Mouse (Mus musculus) MEL (cell line): ENCODE data around the gene Amer2.

Experiments
- CTCF ChIP-seq, 3 experiments: IDR thresholded peaks in 2 of 3; conservative IDR thresholded peaks in 1 of 3; 2 replicates each; pipeline ENCODE4 v1.5.1; 2011 to 2012; ENCODE audit warnings: low read length in 3 of 3, low read depth in 2 of 3, mild to moderate bottlenecking in 2 of 3, improper control_type of control experiment in 1 of 3, inconsistent platforms in 1 of 3, mixed read lengths in 1 of 3, moderate library complexity in 1 of 3; ENCODE audit not compliant: control insufficient read depth in 1 of 3, insufficient read depth in 1 of 3, poor library complexity in 1 of 3, severe bottlenecking in 1 of 3
- MAFK ChIP-seq: IDR thresholded peaks from 2 replicates; pipeline ENCODE4 v1.6.1; 2011; ENCODE audit warnings: low read depth, mild to moderate bottlenecking, low read length, improper control_type of control experiment, borderline replicate concordance
- TAL1 ChIP-seq: IDR thresholded peaks from 2 replicates; pipeline ENCODE4 v1.6.1; 2012; ENCODE audit warnings: mild to moderate bottlenecking, inconsistent platforms, low read length, moderate library complexity, mixed read lengths
- ZNF384 ChIP-seq: IDR thresholded peaks from 2 replicates; pipeline ENCODE4 v1.6.1; 2012; ENCODE audit warnings: low read depth, mild to moderate bottlenecking, inconsistent platforms, low read length, improper control_type of control experiment

DNA sequence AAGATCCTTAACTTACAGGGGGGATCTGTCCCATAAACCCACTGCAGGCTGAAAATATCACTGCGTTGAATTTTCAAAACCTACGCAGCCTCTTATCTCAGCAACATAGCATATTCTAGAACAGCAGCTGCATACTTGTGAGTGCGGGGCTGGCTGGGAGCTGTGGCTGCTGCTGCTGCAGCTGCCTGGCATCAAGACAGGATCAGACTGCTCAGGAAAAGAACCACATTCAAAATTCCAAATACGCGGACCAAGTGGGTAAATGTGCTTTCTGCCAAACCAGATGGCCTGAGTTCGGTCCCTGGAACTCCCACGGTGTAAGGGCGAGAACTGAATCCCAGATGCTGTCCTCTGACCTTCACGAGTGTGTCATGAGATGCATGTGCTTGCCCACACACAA, 34.3 kb downstream of the Amer2 start:
- no peak for TF ChIP-seq TAL1
- TF ChIP-seq MAFK, result no peak
- no peak for TF ChIP-seq CTCF (IDR thresholded peaks at IDR 0.05 in 2 of 3, conservative IDR thresholded peaks at IDR 0.05 in 1 of 3; ENCODE audit: control insufficient read depth in 1 of 3, insufficient read depth in 1 of 3, low read depth in 2 of 3, low read length in 3 of 3, poor library complexity in 1 of 3, severe bottlenecking in 1 of 3)
- TF ChIP-seq ZNF384, result no peak
